Mouse (Mus musculus) CH12.LX (cell line): Measurements from ENCODE around the gene Cdh23.

Experiments used
- CHD2 ChIP-seq: IDR thresholded peaks from 2 replicates; pipeline ENCODE4 v1.6.1; 2011; ENCODE audit warnings: low read length, improper control_type of control experiment
- CTCF ChIP-seq, 2 experiments: IDR thresholded peaks in 1 of 2; conservative IDR thresholded peaks in 1 of 2; 2 replicates each; pipeline ENCODE4 v1.5.1; 2011 to 2012; ENCODE audit warnings: low read depth in 2 of 2, low read length in 2 of 2, improper control_type of control experiment in 1 of 2, inconsistent platforms in 1 of 2, mild to moderate bottlenecking in 1 of 2, moderate library complexity in 1 of 2
- EP300 ChIP-seq: IDR thresholded peaks from 2 replicates; pipeline ENCODE4 v1.6.1; 2011; ENCODE audit warnings: low read length, improper control_type of control experiment
- ETS1 ChIP-seq: conservative IDR thresholded peaks from 2 replicates; pipeline ENCODE4 v1.6.1; 2012; ENCODE audit warnings: low read depth, mild to moderate bottlenecking, inconsistent platforms, low read length, improper control_type of control experiment, moderate library complexity
- JUND ChIP-seq: conservative IDR thresholded peaks from 2 replicates; pipeline ENCODE4 v1.6.1; 2011; ENCODE audit warnings: low read depth, low read length, improper control_type of control experiment
- MAX ChIP-seq: IDR thresholded peaks from 2 replicates; pipeline ENCODE4 v1.6.1; 2011; ENCODE audit warnings: low read length, improper control_type of control experiment
- POLR2A ChIP-seq: IDR thresholded peaks from 2 replicates; pipeline ENCODE4 v1.6.1; 2011; ENCODE audit warnings: low read depth, mild to moderate bottlenecking, improper control_type of control experiment, low read length
- RCOR1 ChIP-seq: conservative IDR thresholded peaks from 2 replicates; pipeline ENCODE4 v1.6.1; 2012; ENCODE audit warnings: low read depth, mild to moderate bottlenecking, inconsistent platforms, low read length, improper control_type of control experiment
- TBP ChIP-seq: conservative IDR thresholded peaks from 2 replicates; pipeline ENCODE4 v1.6.1; 2011; ENCODE audit warnings: low read depth, low read length, improper control_type of control experiment
- USF1 ChIP-seq: IDR thresholded peaks from 2 replicates; pipeline ENCODE4 v1.6.1; 2014; ENCODE audit warnings: low read depth, mild to moderate bottlenecking, inconsistent platforms, low read length, improper control_type of control experiment
- ZMIZ1 ChIP-seq: IDR thresholded peaks from 2 replicates; pipeline ENCODE4 v1.6.1; 2012; ENCODE audit warnings: low read depth, mild to moderate bottlenecking, inconsistent platforms, low read length, improper control_type of control experiment
- ZNF384 ChIP-seq: IDR thresholded peaks from 2 replicates; pipeline ENCODE4 v1.6.1; 2012; ENCODE audit warnings: low read depth, low read length, improper control_type of control experiment, inconsistent platforms

GRCm38 (mm10) chr10:60456662-60457397, 239.5 kb downstream of the Cdh23 start:
- TF ChIP-seq ETS1, result no peak
- no peak for TF ChIP-seq RCOR1
- no peak for TF ChIP-seq TBP
- TF ChIP-seq POLR2A, result no peak
- TF ChIP-seq CTCF (conservative IDR thresholded peaks at IDR 0.05 in 1 of 2, IDR thresholded peaks at IDR 0.05 in 1 of 2; ENCODE audit: low read depth in 2 of 2, low read length in 2 of 2), result no peak
- TF ChIP-seq USF1, result no peak
- TF ChIP-seq JUND, result no peak
- no peak for TF ChIP-seq CHD2
- TF ChIP-seq ZNF384, result no peak
- no peak for TF ChIP-seq EP300
- no peak for TF ChIP-seq ZMIZ1
- TF ChIP-seq MAX, result no peak
